Comparison of ENCODE assay signal across 17 mouse cellular contexts in genomic region chr16:10969342-10969741, GRCm38 (mm10).
DNase-seq lines count a peak whose midpoint lies in the region; ATAC-seq and TF ChIP-seq lines count a peak whose summit lies in the region.
"Had no signal": no experiment of that assay in that cellular context is flagged by ENCODE, and none has a peak within 500 bp of the region (broad histone marks: within the 10 kb centered on the region; RNA-seq: fewer than 3 reads in every experiment).

No protein-coding gene starts in this region.

- H3K4me2 ChIP-seq in heart, embryonic 13.5 days: no peak overlapping the region
- H3K4me2 ChIP-seq: hindbrain, embryonic 13.5 days; liver, embryonic 15.5 days; stomach, embryonic 15.5 days had no signal

- WGBS in heart, embryonic 13.5 days: 59% methylated on average over 5 of the region's 5 CpGs
- WGBS in thymus, adult 2 months: 3% methylated on average over 5 of the region's 5 CpGs
- WGBS in lung, adult 2 months: 39% methylated on average over 5 of the region's 5 CpGs

- intact Hi-C loops in heart, postnatal 36 days (cut with DNase I): no loop called here

- H3K27me3 ChIP-seq in heart, embryonic 13.5 days (replicated peaks): no peaks in the 10 kb centered on the region
- no peaks in the 10 kb centered on the region; the same call in 1 of the 2 replicates for H3K27me3 ChIP-seq in thymus, adult 2 months (ENCODE audit: control insufficient read depth, insufficient read depth, low read length)
- H3K27me3 ChIP-seq: hindbrain, embryonic 13.5 days; liver, embryonic 15.5 days; Patski; stomach, embryonic 15.5 days had no signal

- TF ChIP-seq POLR2A in thymus, adult 2 months (IDR thresholded peaks at IDR 0.05; ENCODE audit: control insufficient read depth, extremely low read depth, insufficient read depth, low read length, poor library complexity): no peak
- TF ChIP-seq POLR2A in lung, adult 2 months (IDR thresholded peaks at IDR 0.05; ENCODE audit: borderline replicate concordance, extremely low read depth, low read depth, low read length): no peak

- no peak overlapping the region for H3K4me3 ChIP-seq in heart, embryonic 13.5 days
- no peak overlapping the region for H3K4me3 ChIP-seq in thymus, adult 2 months (ENCODE audit: control insufficient read depth, insufficient read depth, low read length)
- H3K4me3 ChIP-seq in lung, adult 2 months (replicated peaks; ENCODE audit: extremely low read depth, low read depth, low read length): no peak overlapping the region
- H3K4me3 ChIP-seq: hindbrain, embryonic 13.5 days; liver, embryonic 15.5 days; stomach, embryonic 15.5 days had no signal

- H3K36me3 ChIP-seq in heart, embryonic 13.5 days: peaks cover 33% of the 10 kb centered on the region
- H3K36me3 ChIP-seq in thymus, adult 2 months (ENCODE audit: control insufficient read depth, insufficient read depth, low read length): no peaks in the 10 kb centered on the region
- H3K36me3 ChIP-seq: hindbrain, embryonic 13.5 days; stomach, embryonic 15.5 days had no signal

- ATAC-seq in heart, embryonic 13.5 days (ENCODE audit: extremely low read depth, insufficient number of reproducible peaks, low FRiP score, low TSS enrichment): no peak
- peak; percentile 63 to 73 for ATAC-seq in hematopoietic stem cell, adult 5-6 weeks (replicated peaks in 1 of 2; ENCODE audit: insufficient read depth in 1 of 2, low FRiP score in 2 of 2, low TSS enrichment in 1 of 2, low read depth in 1 of 2, poor library complexity in 2 of 2, severe bottlenecking in 2 of 2)
- ATAC-seq: Patski had no signal

- TF ChIP-seq CTCF in thymus, adult 2 months (IDR thresholded peaks at IDR 0.05; ENCODE audit: borderline replicate concordance, control insufficient read depth, extremely low read depth, insufficient read depth, low read length, poor library complexity): no peak
- no peak for TF ChIP-seq CTCF in lung, adult 2 months (IDR thresholded peaks at IDR 0.05; ENCODE audit: insufficient read depth, low read length)

- H3K27ac ChIP-seq in heart, embryonic 13.5 days (replicated peaks): 0 out of 2 replicates have a peak overlapping the region, but pooled peaks have one; percentile 1
- no peak overlapping the region for H3K27ac ChIP-seq in thymus, adult 2 months (ENCODE audit: control insufficient read depth, insufficient read depth, low read length)
- H3K27ac ChIP-seq: hindbrain, embryonic 13.5 days; liver, embryonic 15.5 days; stomach, embryonic 15.5 days had no signal

- no peak for DNase-seq in heart, postnatal 36 days
- DNase-seq in CD4-positive, CD25-positive, alpha-beta regulatory T cell, adult 2 months (ENCODE audit: low read depth, low spot score): peak; percentile 27
- DNase-seq in thymus, adult 2 months: peak; percentile 60
- DNase-seq in right cerebral cortex, postnatal 14 days: no peak
- no peak for DNase-seq in lung, adult 2 months
- no peak for DNase-seq in liver
- DNase-seq: adrenal gland, adult 2 months; heart, adult 18-20 months; kidney, adult 9 months; layer of hippocampus, adult 9-11 months; right cerebral cortex, postnatal 25 days had no signal

- peaks cover 21% of the 10 kb centered on the region for H3K4me1 ChIP-seq in heart, embryonic 13.5 days
- peaks cover 24% of the 10 kb centered on the region for H3K4me1 ChIP-seq in thymus, adult 2 months (replicated peaks; ENCODE audit: control insufficient read depth, insufficient read depth, low read length)
- H3K4me1 ChIP-seq in lung, adult 2 months (ENCODE audit: control insufficient read depth, insufficient read depth, low read length): peaks cover 17% of the 10 kb centered on the region

- no peaks in the 10 kb centered on the region for H3K9me3 ChIP-seq in heart, embryonic 13.5 days
- H3K9me3 ChIP-seq: hindbrain, embryonic 13.5 days; liver, embryonic 15.5 days; stomach, embryonic 15.5 days had no signal

- H3K9ac ChIP-seq in heart, embryonic 13.5 days: no peak overlapping the region
- H3K9ac ChIP-seq: hindbrain, embryonic 13.5 days; liver, embryonic 15.5 days; stomach, embryonic 15.5 days had no signal

Comparison
In these comparisons a context has a peak if more than half of its experiments do, and no peak if none do; other contexts are left out.
1. DNase-seq: peak in CD4-positive, CD25-positive, alpha-beta regulatory T cell, adult 2 months (single experiment) and thymus, adult 2 months (single experiment); none in heart, postnatal 36 days (0 of 2), right cerebral cortex, postnatal 14 days (single experiment), lung, adult 2 months (single experiment) and liver (single experiment).